Mouse (Mus musculus): Measurements from ENCODE around the gene Ascc2. TPM values are rescaled to one million over a fixed set of nuclear protein-coding genes. Genes with fewer than 3 reads are reported as not detected.
A peak's percentile ranks its signal among the peaks of the same experiment; 100 is the strongest.
"Not testable (repeated sequence)": the region's sequence is repeated elsewhere in the genome, so short reads cannot be mapped to it uniquely, and the experiment has no call there.

Ascc2 gene
- polyA plus RNA-seq, 1 experiment from 2014 or later = 36.6 TPM

DNA sequence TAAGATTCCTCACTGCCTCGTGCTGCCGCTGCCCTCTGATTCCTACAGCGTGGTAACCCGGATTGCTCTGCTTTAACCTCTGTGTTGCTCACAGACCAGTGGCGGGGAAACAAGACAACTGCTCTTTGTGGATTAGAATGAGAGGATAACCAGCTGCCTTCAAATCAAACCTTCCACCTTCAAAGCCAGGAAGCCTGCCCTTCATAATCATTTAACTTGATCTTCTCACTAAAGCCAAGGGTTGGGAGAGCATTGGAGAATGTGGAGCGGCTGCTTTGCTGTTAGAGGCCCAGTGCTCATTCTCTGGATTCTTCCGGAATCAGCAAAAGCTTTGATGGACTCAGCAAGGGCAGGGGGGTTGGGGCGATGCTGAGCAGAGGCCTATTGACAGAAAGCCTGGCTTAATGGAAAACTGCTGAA lies 7.7 kb upstream of the Ascc2 start:
- H3K36me3 ChIP-seq (ENCODE audit: insufficient read depth) = no peaks in the 10 kb centered on the region
- H3K4me2 ChIP-seq = no peak overlapping the region
- H3K9me3 ChIP-seq (ENCODE audit: low read depth, low read length) = no peaks in the 10 kb centered on the region
- H3K4me3 ChIP-seq (ENCODE audit: low read depth, low read length) = no peak overlapping the region
- no peaks in the 10 kb centered on the region for H3K27me3 ChIP-seq (ENCODE audit: insufficient read depth, low read length)
- DNase-seq = peak; percentile 46
- WGBS = 16% methylated on average over 8 of the region's 8 CpGs
- H3K4me1 ChIP-seq (ENCODE audit: insufficient read depth) = no peaks in the 10 kb centered on the region
- ATAC-seq (ENCODE audit: insufficient read depth) = no peak; the same call in 1 of the 2 replicates
- no peak overlapping the region for H3K27ac ChIP-seq (ENCODE audit: low read depth)
- no peak overlapping the region for H3K9ac ChIP-seq
- TF ChIP-seq CTCF (IDR thresholded peaks at IDR 0.05; ENCODE audit: low read depth) = no peak

DNA sequence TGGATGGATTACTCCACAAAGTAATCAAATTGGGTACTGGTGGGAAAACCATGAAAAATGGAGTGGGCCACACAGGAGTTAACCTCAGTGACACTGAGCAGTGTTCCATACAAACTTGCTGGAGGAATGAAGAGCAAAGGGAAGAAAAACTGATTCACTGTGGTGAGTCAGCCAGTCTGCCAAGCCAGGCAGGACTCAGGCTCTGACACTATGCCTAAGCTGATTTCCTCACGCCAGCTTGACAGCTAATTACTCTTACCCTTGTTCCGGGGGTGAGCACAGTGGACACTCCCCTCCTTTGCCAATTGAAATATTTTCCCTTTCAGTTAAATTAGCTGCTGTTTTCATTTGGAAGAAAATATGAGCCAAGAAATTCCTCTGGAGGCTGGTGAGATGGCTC lies 4.1 kb upstream of the Ascc2 start:
- H3K27me3 ChIP-seq (ENCODE audit: insufficient read depth, low read length) = no peaks in the 10 kb centered on the region
- no peak for TF ChIP-seq CTCF (IDR thresholded peaks at IDR 0.05; ENCODE audit: low read depth)
- no peak overlapping the region for H3K4me2 ChIP-seq
- WGBS = 22% methylated on average over 2 of the region's 2 CpGs
- no peak overlapping the region for H3K4me3 ChIP-seq (ENCODE audit: low read depth, low read length)
- no peaks in the 10 kb centered on the region for H3K9me3 ChIP-seq (ENCODE audit: low read depth, low read length)
- H3K9ac ChIP-seq = no peak overlapping the region
- no peak overlapping the region for H3K27ac ChIP-seq (ENCODE audit: low read depth)
- H3K36me3 ChIP-seq (ENCODE audit: insufficient read depth) = no peaks in the 10 kb centered on the region
- H3K4me1 ChIP-seq (ENCODE audit: insufficient read depth) = 0 out of 2 replicates have a peak, but pooled peaks cover 3% of the 10 kb centered on the region
- no peak for DNase-seq
- no peak for ATAC-seq (ENCODE audit: insufficient read depth)

DNA sequence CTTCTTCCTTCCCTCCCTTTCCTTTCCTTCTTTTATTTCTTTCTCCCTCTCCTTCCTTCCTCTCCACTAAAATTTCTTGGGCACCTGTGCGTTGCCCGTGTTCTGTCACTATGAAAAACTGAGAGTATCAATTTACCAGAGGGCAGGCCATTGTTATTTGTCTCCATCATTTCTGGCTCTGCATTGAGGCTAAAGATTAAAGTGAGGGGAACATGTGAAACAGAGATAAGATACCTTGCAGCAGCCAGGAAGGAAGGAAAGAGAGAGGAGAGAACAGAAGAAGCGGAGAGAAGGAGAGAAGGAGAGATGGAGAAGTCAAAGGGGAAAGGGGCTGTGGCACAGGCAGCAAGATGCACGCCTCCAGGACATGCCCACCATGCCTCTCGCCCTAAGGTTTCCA lies 3.2 kb upstream of the Ascc2 start:
- WGBS = 57% methylated on average over 5 of the region's 5 CpGs
- Histone ChIP-seq H3K36me3 (ENCODE audit: insufficient read depth) (no peaks in the 10 kb centered on the region), H3K27ac (ENCODE audit: low read depth) (no peak overlapping the region), H3K9me3 (ENCODE audit: low read depth, low read length) (no peaks in the 10 kb centered on the region), H3K9ac (no peak overlapping the region), H3K4me2 (no peak overlapping the region), H3K4me3 (ENCODE audit: low read depth, low read length) (no peak overlapping the region), H3K4me1 (ENCODE audit: insufficient read depth) (0 out of 2 replicates have a peak, but pooled peaks cover 9% of the 10 kb centered on the region), H3K27me3 (ENCODE audit: insufficient read depth, low read length) (no peaks in the 10 kb centered on the region)
- no peak for TF ChIP-seq CTCF (IDR thresholded peaks at IDR 0.05; ENCODE audit: low read depth)
- DNase-seq = no peak
- ATAC-seq (ENCODE audit: insufficient read depth) = no peak

DNA sequence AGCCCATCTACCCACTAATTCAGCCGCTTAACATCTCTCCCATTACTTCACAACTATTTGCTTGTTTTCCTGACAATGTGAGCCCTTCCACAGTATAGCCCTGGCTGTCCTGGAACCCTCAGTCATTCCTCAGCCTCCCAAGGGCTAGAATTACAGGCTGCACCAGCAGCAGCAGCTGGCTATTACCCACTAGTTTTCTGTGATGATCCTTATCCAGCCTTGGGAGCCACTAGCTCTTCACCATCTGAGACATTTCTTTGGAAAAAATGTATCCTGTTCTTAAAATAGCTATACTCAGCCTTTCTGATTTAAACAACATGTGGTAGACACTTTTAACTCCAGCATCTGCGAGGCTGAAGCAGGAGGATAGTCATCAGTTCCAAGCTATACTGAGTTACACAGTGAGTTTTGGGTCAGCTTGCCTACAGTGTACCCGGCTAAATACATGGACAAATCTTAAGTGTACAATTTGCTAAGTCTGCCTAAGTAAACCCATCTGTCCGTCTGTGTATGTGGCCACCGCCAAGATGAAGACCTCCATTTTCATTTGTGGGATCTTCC lies 685 bp upstream of the Ascc2 start:
- DNase-seq (no peak), ATAC-seq (ENCODE audit: insufficient read depth) (peak; percentile 12; the same call in 1 of the 2 replicates)
- no peak for TF ChIP-seq CTCF (IDR thresholded peaks at IDR 0.05; ENCODE audit: low read depth)
- H3K4me1 ChIP-seq (ENCODE audit: insufficient read depth) = 0 out of 2 replicates have a peak, but pooled peaks cover 9% of the 10 kb centered on the region
- H3K9ac ChIP-seq = no peak overlapping the region
- peak overlapping the region; percentile 43 for H3K27ac ChIP-seq (ENCODE audit: low read depth)
- peak overlapping the region; percentile 91 for H3K4me2 ChIP-seq
- no peaks in the 10 kb centered on the region for H3K27me3 ChIP-seq (ENCODE audit: insufficient read depth, low read length)
- H3K4me3 ChIP-seq (ENCODE audit: low read depth, low read length) = peak overlapping the region; percentile 86
- peaks cover 11% of the 10 kb centered on the region; the same call in 1 of the 2 replicates for H3K36me3 ChIP-seq (ENCODE audit: insufficient read depth)
- 48% methylated on average over 5 of the region's 5 CpGs for WGBS
- no peaks in the 10 kb centered on the region for H3K9me3 ChIP-seq (ENCODE audit: low read depth, low read length)

DNA sequence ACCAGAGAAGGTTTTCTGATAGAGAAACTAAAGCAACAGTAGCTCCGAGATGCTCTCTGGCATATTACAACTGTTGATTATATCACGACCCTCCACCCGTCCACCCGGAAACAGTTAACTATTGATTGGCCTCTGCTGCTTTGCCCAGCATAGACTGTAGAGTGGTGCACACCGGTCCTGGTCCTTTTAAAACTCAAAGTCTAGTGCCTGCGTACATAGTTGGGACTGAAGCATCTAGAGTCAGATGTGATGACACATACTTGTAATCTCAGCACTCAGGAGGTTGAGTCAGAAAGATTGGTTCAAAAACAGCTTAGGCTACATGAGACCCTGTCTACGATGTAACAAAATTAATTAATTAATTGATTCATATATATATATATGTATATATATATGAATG lies 714 bp downstream of the Ascc2 start:
- no peaks in the 10 kb centered on the region for H3K9me3 ChIP-seq (ENCODE audit: low read depth, low read length)
- H3K27ac ChIP-seq (ENCODE audit: low read depth) = no peak overlapping the region
- peak overlapping the region; percentile 91 for H3K4me2 ChIP-seq
- ATAC-seq (ENCODE audit: insufficient read depth) (peak; percentile 23; the same call in 1 of the 2 replicates), DNase-seq (no peak)
- H3K27me3 ChIP-seq (ENCODE audit: insufficient read depth, low read length) = no peaks in the 10 kb centered on the region
- H3K9ac ChIP-seq = peak overlapping the region; percentile 64
- H3K4me3 ChIP-seq (ENCODE audit: low read depth, low read length) = peak overlapping the region; percentile 86
- H3K4me1 ChIP-seq (ENCODE audit: insufficient read depth) = 0 out of 2 replicates have a peak, but pooled peaks cover 9% of the 10 kb centered on the region
- 14% methylated on average over 7 of the region's 7 CpGs for WGBS
- TF ChIP-seq CTCF (IDR thresholded peaks at IDR 0.05; ENCODE audit: low read depth) = no peak
- H3K36me3 ChIP-seq (ENCODE audit: insufficient read depth) = peaks cover 17% of the 10 kb centered on the region; the same call in 1 of the 2 replicates

DNA sequence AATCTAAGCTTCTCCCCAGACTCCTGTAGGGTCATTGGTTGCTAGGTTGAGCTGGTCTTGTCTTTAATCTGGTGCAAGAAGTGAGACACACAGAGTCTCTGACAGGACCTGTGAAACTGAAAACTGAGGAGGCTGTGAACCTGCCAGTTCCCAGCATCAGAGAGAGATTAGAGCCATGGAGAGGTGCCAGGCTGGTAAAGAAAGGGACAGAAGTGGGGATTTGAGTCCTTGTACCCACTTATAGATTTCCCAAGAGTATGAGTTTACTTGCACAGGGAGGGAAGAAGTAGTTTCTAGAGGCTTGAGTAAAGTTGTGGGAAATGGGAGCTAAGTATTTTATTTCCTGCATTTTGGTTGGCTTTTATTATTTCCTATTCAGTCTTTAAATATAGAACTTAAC lies 3.6 kb downstream of the Ascc2 start:
- no peaks in the 10 kb centered on the region for H3K9me3 ChIP-seq (ENCODE audit: low read depth, low read length)
- no peak overlapping the region for H3K9ac ChIP-seq
- H3K27ac ChIP-seq (ENCODE audit: low read depth) = no peak overlapping the region
- H3K4me1 ChIP-seq (ENCODE audit: insufficient read depth) = 0 out of 2 replicates have a peak, but pooled peaks cover 9% of the 10 kb centered on the region
- DNase-seq = no peak
- no peak overlapping the region for H3K4me2 ChIP-seq
- H3K27me3 ChIP-seq (ENCODE audit: insufficient read depth, low read length) = no peaks in the 10 kb centered on the region
- TF ChIP-seq CTCF (IDR thresholded peaks at IDR 0.05; ENCODE audit: low read depth) = no peak
- peaks cover 17% of the 10 kb centered on the region; the same call in 1 of the 2 replicates for H3K36me3 ChIP-seq (ENCODE audit: insufficient read depth)
- no peak for ATAC-seq (ENCODE audit: insufficient read depth)
- H3K4me3 ChIP-seq (ENCODE audit: low read depth, low read length) = no peak overlapping the region

DNA sequence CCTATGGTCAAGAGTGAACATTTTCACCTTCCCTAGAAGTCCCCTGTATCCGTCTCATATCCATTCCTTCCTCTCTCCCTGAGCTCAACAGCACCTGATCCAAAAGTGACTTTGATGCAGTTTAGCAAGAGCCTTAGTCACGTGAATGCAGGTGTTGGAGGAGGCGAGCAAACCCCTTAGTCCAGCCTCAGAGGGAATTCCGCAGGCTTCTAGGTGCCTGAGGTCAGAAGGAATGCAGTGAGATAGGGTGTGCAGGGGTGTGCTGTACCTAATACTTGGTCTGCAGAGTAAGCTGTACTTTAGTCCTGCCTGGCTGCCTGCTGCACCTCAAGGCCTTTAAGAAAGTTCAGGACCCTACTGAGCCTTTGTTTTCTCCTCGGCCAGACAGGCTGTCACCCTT lies 6.2 kb downstream of the Ascc2 start:
- Histone ChIP-seq H3K36me3 (ENCODE audit: insufficient read depth) (peaks cover 33% of the 10 kb centered on the region), H3K27me3 (ENCODE audit: insufficient read depth, low read length) (no peaks in the 10 kb centered on the region), H3K4me1 (ENCODE audit: insufficient read depth) (0 out of 2 replicates have a peak, but pooled peaks cover 3% of the 10 kb centered on the region), H3K4me3 (ENCODE audit: low read depth, low read length) (no peak overlapping the region), H3K9me3 (ENCODE audit: low read depth, low read length) (no peaks in the 10 kb centered on the region), H3K4me2 (no peak overlapping the region), H3K9ac (no peak overlapping the region), H3K27ac (ENCODE audit: low read depth) (no peak overlapping the region)
- TF ChIP-seq CTCF (IDR thresholded peaks at IDR 0.05; ENCODE audit: low read depth) = no peak
- ATAC-seq (ENCODE audit: insufficient read depth) (no peak), DNase-seq (no peak)
- WGBS = 68% methylated on average over 5 of the region's 5 CpGs

DNA sequence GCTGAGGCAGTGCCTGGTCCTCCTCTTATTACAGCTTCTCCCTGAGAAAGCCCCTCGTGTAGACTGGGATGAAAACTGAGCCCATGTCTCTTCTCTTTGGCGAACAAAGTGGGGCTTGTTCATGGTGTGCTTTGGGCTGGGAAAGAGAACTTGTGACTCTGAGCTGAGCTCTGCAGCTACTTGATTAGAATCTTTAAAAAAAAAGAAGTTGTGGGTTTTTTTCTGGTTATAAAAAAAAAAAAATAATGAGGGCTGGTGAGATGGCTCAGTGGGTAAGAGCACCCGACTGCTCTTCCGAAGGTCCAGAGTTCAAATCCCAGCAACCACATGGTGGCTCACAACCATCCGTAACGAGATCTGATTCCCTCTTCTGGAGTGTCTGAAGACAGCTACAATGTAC lies 7.6 kb downstream of the Ascc2 start:
- not testable (repeated sequence) for H3K4me3 ChIP-seq (ENCODE audit: low read depth, low read length); DNase-seq; H3K4me2 ChIP-seq; H3K9me3 ChIP-seq (ENCODE audit: low read depth, low read length); H3K9ac ChIP-seq; H3K27me3 ChIP-seq (ENCODE audit: insufficient read depth, low read length); H3K4me1 ChIP-seq (ENCODE audit: insufficient read depth); H3K27ac ChIP-seq (ENCODE audit: low read depth); ATAC-seq (ENCODE audit: insufficient read depth)
- 85% methylated on average over 4 of the region's 6 CpGs for WGBS
- peaks cover 44% of the 10 kb centered on the region for H3K36me3 ChIP-seq (ENCODE audit: insufficient read depth)

Measured in lung, embryonic 14.5 days (tissue).